Mouse (Mus musculus): ENCODE measurements at regions not wholly inside any gene's neighbourhood (a gene's known extent, or its start where the extent isn't known, plus 50 kb on each side); places are given as distances from the start of the nearest gene placed in this dataset.
A peak's percentile ranks its signal among the peaks of the same experiment; 100 is the strongest.

DNA sequence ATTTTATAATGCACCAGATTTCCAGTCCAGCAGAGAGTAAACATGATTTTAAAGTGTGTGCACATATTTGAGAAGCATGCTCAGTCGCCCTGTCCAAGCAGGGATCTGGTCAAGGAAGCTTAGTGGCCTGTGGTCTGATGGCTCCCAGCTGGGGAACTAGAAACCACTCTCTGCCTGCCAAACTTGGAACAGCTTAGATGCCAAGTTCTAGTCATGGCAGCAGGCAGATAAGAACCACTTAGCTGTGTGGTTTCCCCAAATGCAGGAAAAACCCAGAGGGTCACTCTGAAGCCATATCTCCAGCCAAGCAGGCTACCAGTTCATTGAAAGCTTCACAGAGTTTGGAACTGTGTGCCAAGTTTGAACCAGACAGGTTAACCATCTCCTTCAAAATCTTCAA lies 86.1 kb downstream of the Fam114a2 start:
- DNase-seq: no peak

DNA sequence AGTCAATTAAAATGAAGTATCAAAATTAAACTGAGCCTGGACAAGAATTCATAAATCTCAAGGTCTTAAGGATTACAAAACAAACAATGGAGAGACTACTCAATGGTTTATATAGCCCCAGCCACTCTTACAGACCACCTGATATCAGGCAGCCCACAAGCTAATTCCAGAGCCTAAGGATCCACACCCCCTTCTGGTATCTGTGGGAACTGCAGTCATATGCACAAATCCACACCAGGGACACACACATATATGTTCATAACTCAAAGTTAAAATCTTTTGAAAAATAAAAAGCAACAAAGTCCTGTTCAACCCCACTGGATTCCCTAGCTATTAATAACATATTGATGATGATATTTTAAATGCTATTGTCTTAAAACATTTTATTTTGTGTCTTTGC lies 86.5 kb downstream of the Fam114a2 start:
- DNase-seq: no peak

DNA sequence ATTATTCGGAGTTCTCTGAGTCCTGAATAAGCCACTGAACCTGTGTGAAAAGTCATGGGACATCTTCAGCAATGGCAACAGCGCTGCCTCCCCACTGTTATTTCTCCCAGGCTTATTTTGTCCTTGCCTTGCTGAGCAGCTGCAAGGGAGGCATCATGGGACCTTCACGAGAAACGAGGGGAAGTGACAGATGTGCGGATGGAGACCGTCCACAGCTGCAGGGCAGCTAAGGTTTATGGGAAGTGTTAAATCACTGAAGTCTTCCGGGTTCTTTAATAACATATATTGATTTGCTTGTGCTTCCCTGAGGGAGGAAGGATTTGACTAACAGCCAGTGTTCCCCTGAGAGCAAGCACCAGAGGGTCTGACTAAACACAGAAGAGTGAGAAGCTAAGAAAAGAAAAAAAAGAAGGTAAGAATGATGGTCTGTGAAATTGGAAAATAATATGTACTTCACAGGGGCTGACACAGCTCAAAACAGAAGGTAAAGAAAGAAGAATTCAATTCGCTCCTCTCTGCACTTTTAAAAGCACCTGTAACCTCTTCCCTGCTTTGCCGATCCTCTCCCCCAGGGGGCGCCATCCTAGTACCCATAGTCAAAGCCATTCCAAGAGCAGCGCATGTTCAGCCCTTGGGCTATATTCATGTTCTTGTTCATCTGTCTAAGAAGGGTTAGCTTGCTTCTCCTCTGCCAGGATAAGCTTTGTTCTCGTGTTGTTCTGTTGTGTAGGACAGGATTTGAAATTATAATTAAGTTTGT lies 92.2 kb downstream of the Fam114a2 start:
- no peak for DNase-seq

GRCm38 (mm10) chr11:57419416-57419815 lies 99.0 kb downstream of the Fam114a2 start:
- no peak for DNase-seq

DNA sequence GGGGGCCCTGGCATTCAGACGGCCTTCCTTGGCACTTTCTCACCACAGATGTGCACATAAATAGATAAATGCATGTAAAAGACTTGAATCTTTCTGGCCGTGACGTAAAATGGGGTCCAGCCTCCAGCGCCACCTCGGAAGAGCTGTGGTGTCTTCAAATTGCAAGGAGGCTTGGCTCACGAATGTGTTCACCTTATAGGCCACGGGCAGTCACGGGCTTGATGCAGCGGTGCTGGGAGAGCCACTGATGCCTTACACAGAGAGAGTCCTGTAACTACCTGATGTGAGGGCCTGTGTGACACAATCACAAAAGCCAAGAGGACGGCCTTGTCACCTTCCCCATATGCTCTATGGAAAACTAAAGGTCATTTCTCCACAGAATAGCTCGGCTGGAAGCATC lies 102.4 kb downstream of the Fam114a2 start:
- DNase-seq: peak; percentile 65

DNA sequence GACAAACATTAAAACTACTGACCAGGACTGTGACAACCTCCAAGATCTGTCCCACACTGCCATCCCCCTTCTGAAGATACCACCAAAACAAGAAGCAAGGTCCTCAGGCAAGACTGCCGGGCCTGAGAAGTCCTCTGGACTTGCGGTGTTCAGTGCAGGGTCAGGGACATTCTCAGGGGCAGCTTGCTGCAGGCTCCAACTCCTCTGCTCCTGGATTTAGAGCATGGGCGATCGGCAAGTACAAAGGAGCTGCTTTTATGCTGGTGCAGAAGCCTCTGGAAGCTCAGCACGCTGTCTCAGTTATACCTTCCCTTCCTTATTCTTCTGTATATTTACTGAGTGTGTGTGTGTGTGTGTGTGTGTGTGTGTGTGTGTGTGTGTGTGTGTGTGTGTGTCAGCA lies 103.2 kb downstream of the Fam114a2 start:
- peak; percentile 72 for DNase-seq

DNA sequence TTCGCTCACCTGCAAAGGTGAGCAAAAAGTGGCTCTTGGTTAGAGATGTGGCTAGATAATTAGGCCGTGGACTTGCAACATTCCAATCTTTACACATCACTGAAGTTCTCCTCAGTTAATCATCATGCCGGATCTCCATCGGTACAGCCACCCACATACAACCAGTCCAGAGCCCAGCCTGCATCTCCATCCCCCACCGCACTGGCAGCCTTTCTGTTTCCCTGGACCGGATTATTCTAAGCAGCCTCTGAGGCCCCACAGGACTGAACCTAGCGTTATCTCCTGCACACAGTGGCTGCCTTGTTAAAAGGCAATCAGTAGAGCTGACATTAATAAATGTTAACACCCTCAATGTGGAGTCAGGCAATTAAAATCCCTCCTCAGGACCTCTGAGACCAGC lies 103.7 kb downstream of the Fam114a2 start:
- peak; percentile 73 for DNase-seq

DNA sequence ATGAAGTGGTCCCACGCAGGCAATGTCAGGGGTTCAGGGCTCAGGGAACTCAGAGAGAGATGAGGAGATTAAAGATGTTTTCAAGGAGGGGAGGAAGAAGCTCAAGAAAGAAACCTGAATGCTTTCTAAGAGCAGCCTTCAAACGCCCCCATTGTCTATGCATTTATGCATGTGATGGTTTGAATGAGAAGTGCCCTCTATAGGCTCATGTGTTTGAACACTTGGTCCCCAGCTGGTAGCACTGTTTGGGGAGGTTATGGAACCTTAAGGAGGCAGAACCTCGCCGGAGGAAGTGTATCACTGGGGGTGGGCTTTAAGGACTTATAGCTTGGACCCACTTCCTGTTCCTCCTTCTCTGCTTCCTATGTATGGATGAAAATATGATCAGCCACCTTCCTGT lies 105.1 kb downstream of the Fam114a2 start:
- DNase-seq: peak; percentile 81

- peak; percentile 68 for DNase-seq
Observed at GRCm38 (mm10) chr11:57412766-57413165, 105.7 kb downstream of the Fam114a2 start.

DNA sequence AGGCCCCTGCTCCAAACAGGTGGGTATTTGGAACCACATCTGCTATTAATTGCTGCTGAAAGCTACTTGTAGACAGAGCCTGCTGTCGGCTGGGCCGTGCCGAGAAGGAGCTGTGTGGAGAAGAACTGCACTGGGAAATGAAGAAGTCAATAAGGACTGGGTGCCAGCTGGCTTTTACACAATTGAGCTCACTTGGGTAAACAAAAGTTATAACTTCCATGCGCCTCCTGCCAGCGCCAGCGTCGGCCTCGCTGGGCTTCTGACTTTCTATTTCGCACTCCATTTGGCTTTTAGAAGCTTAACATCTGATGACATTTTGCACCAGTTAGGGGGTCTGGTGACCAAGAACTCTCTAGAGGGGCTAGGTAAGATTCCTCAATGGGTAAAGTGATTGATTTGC lies 114.2 kb downstream of the Fam114a2 start:
- peak; percentile 90 for DNase-seq

DNA sequence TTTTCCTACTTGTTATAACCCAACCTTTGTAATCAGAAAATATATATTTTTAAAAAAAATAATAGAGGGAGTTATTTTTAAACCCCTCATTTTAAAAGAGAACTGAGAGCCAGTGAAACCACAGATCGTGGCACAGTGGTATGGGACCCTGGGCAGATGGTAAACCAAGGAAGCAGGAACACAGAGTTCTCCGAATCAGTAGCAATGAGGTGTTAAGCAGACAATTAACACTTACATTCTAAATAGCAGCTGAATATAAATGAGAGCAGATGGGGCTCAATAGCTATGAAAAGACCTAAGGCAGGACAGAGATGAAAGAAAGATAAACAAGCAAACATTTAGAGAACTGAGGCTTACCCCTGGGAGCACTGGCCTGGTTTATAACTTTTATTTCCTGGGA lies 116.8 kb downstream of the Fam114a2 start:
- DNase-seq: no peak

DNA sequence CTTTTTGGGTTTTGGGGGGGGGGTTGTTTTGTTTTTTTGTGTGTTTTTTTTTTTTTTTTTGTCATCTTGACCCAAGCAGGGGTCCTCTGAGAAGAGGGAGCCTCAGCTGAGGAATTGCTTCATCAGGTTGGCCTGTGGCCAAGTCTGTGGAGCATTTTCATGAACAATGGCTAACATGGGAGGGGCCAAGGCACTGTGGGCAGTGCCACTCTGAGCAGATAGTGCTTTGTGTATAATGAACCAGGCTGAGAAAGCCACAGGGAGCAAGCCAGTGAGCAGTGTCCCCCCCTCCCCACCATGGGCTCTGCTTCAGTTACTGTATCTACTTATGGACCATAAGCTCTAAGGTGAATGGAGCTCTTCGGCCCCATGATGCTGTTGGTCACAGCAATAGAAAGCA lies 119.1 kb downstream of the Fam114a2 start:
- peak; percentile 86 for DNase-seq

DNA sequence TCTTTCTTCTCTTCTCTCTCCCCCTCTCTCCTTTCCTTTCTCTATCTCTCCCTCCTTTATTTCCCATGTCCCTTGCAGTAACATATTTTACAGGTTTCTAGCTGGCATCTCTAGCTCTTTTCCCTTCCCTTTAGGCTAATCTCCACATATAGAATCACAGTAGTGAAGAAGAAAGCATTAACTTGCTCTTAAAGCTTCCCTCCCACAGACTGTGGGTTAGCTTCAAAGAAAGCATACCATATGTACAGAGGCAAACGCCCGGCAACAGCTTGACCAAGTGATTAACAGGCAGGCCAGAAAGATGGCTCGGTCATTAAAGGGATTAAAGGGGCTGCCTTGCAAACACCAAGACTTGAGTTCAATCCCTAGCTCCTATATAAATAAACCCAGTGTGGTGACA lies 122.0 kb downstream of the Fam114a2 start:
- peak; percentile 11 for DNase-seq

DNA sequence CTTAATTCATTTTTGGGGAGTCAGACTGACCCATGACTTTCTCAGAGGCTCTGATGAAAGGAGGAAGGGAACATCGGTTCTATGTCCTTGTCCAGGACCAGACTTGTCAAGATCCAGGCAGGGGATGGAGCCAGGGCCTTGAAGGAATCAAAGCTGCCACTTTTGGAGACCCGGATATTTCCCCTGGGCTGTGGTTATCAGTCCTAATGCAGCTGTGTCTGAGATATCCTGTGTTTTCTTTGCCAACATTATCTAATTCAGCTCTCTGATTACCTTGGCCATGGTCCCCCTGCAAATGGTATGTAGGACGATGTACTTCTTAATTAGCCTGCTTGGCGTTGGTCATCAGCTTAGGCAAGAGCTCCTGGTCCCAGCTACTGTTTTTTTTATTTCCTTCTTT lies 127.6 kb downstream of the Fam114a2 start:
- DNase-seq: peak; percentile 95
